Mouse (Mus musculus) spleen, embryonic (tissue): ENCODE results near the gene 9530003J23Rik.

Source experiments
- CTCF ChIA-PET: fragments of 350-600 bp; sonication (Branson Sonifier 250); formaldehyde crosslinking; loops from one replicate; lab custom pipeline; 2022; lab: Charles Lee

Gene 9530003J23Rik

GRCm38 (mm10) chr10:117195005-117195404, 43.5 kb downstream of the 9530003J23Rik start:
- CTCF ChIA-PET, result interaction anchor here (0.7 kb wide), 1 partner anchor 166 kb away, joined by 4 read pairs; no protein-coding TSS in a partner anchor

- CTCF ChIA-PET, result no interaction called here
Measured at GRCm38 (mm10) chr10:117193364-117193763, 45.1 kb downstream of the 9530003J23Rik start.

DNA sequence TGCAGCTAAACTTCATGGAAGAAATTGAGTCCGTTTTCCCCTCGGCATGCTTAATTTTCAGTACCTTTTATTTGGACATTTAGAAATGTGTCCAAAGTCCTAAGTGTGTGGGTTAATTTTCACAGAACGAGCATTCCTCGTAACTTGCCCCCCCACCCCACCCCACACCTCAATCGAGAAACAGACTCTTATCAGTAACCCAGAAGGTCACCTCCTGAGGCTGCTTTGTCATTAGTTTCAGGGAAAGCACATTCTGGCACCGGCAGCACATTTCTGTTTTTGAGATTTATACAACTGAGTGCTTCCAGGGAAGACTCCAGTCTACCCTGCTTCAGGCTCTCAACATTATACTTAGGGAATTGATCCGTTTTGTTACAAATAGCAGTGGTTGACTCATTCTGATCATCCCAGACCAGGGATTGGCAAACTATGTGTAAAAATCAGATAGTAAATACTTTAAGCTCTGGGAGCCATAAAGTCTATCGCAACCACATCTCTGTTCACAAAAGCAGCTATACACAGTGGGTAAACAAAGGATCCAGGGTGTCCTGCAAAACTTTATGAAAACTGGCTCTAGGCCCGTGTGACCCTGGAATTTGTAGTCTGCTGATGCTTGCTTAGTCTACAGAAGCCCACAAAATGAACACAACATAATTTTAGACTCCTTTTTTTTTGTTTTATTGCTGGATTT, 53.0 kb downstream of the 9530003J23Rik start:
- CTCF ChIA-PET, result interaction anchor here (0.5 kb wide), 1 partner anchor 51 kb away, joined by 9 read pairs; no protein-coding TSS in a partner anchor
